In the genomic region with DNA sequence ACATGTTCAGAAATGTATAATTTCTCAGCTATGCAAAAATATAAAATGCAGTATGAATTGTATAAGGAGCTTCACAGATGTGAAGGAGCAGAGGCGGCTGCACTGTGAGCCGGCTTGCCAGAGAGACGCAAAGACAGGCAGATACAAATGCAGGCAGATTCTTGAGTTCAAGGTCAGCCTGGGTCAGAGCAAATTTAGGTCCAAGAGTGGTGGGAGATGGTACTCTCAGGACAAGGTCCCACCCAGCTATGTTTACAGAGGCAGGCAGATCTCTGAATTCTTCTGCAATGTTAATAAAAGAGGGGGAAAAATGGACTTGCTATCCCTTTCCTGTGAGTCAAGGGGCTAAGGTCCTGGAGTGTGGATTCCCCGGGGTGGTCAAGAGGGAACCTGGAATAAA, we compare ENCODE assay signal across 19 mouse cellular contexts.
"Had no signal": no experiment of that assay in that cellular context is flagged by ENCODE, and none has a peak within 500 bp of the region (broad histone marks: within the 10 kb centered on the region; RNA-seq: fewer than 3 reads in every experiment).

No protein-coding gene starts in this region.

- H3K36me3 ChIP-seq: heart, embryonic 13.5 days; heart, embryonic 15.5 days; hindbrain, embryonic 13.5 days; hindbrain, embryonic 15.5 days; limb, embryonic 10.5 days; limb, embryonic 12.5 days; liver, embryonic 13.5 days had no signal

- H3K4me3 ChIP-seq: heart, adult 2 months; heart, embryonic 13.5 days; heart, embryonic 15.5 days; hindbrain, embryonic 13.5 days; hindbrain, embryonic 15.5 days; left cerebral cortex, adult 2 months; limb, embryonic 10.5 days; limb, embryonic 12.5 days; liver, embryonic 13.5 days had no signal

- H3K27ac ChIP-seq: heart, adult 2 months; heart, embryonic 13.5 days; heart, embryonic 15.5 days; hindbrain, embryonic 13.5 days; hindbrain, embryonic 15.5 days; hindbrain, postnatal 0 days; limb, embryonic 10.5 days; limb, embryonic 12.5 days; liver, embryonic 13.5 days had no signal

- DNase-seq: gastrocnemius, postnatal 14 days; gastrocnemius, postnatal 36 days; heart, adult 11 months; heart, adult 2 months; heart, postnatal 14 days; heart, postnatal 36 days; kidney, adult 9 months; kidney, postnatal 10 days; kidney, postnatal 4 days; liver; liver, embryonic 13.5 days had no signal

- H3K27me3 ChIP-seq: heart, embryonic 13.5 days; heart, embryonic 15.5 days; hindbrain, embryonic 13.5 days; hindbrain, embryonic 15.5 days; limb, embryonic 12.5 days; liver, embryonic 13.5 days had no signal
